Mouse (Mus musculus): ENCODE measurements at regions not wholly inside any gene's neighbourhood (a gene's known extent, or its start where the extent isn't known, plus 50 kb on each side); places are given as distances from the start of the nearest gene placed in this dataset.

GRCm38 (mm10) chr2:28349911-28350310 lies 96.7 kb upstream of the Ppp1r26 start:
- no peak for DNase-seq (ENCODE audit: low spot score in 2 of 2)

GRCm38 (mm10) chr2:28351445-28351844 lies 95.2 kb upstream of the Ppp1r26 start:
- DNase-seq (ENCODE audit: low spot score in 2 of 2): no peak

- no peak for DNase-seq (ENCODE audit: low spot score in 2 of 2)
Observed at GRCm38 (mm10) chr2:28352903-28353302, 93.7 kb upstream of the Ppp1r26 start.

GRCm38 (mm10) chr2:28362199-28362598 lies 84.4 kb upstream of the Ppp1r26 start:
- DNase-seq (ENCODE audit: low spot score in 2 of 2): no peak

- DNase-seq (ENCODE audit: low spot score in 2 of 2): no peak
Observed at GRCm38 (mm10) chr2:28364623-28365022, 82.0 kb upstream of the Ppp1r26 start.

GRCm38 (mm10) chr2:28365756-28366155 lies 80.8 kb upstream of the Ppp1r26 start:
- no peak for DNase-seq (ENCODE audit: low spot score in 2 of 2)

- peak in 1 of 2 experiments; percentile 74 for DNase-seq (ENCODE audit: low spot score in 2 of 2)
Observed at GRCm38 (mm10) chr2:28374838-28375237, 71.8 kb upstream of the Ppp1r26 start.

GRCm38 (mm10) chr2:28377948-28378822 lies 68.4 kb upstream of the Ppp1r26 start:
- no peak for DNase-seq (ENCODE audit: low spot score in 2 of 2)

- no peak for DNase-seq (ENCODE audit: low spot score in 2 of 2)
Observed at GRCm38 (mm10) chr2:28382051-28382802, 64.4 kb upstream of the Ppp1r26 start.

- no peak for DNase-seq (ENCODE audit: low spot score in 2 of 2)
Observed at GRCm38 (mm10) chr2:28384875-28385274, 61.7 kb upstream of the Ppp1r26 start.

- no peak for DNase-seq (ENCODE audit: low spot score in 2 of 2)
Observed at GRCm38 (mm10) chr2:28386784-28387183, 59.8 kb upstream of the Ppp1r26 start.

- DNase-seq (ENCODE audit: low spot score in 2 of 2): no peak
Observed at GRCm38 (mm10) chr2:28387422-28387836, 59.2 kb upstream of the Ppp1r26 start.

- DNase-seq (ENCODE audit: low spot score in 2 of 2): no peak
Observed at GRCm38 (mm10) chr2:28387926-28388325, 58.7 kb upstream of the Ppp1r26 start.

GRCm38 (mm10) chr2:28389703-28390102 lies 56.9 kb upstream of the Ppp1r26 start:
- DNase-seq (ENCODE audit: low spot score in 2 of 2): no peak

- no peak for DNase-seq (ENCODE audit: low spot score in 2 of 2)
Observed at GRCm38 (mm10) chr2:28395391-28395790, 51.2 kb upstream of the Ppp1r26 start.
